Mouse (Mus musculus): ENCODE data around the gene Asf1b. TPM values are rescaled to one million over a fixed set of nuclear protein-coding genes. Genes with fewer than 3 reads are reported as not detected.
"Not testable (repeated sequence)": the region's sequence is repeated elsewhere in the genome, so short reads cannot be mapped to it uniquely, and the experiment has no call there.

Asf1b gene
- total RNA-seq, 1 experiment from 2014 or later: 22.5 TPM

DNA sequence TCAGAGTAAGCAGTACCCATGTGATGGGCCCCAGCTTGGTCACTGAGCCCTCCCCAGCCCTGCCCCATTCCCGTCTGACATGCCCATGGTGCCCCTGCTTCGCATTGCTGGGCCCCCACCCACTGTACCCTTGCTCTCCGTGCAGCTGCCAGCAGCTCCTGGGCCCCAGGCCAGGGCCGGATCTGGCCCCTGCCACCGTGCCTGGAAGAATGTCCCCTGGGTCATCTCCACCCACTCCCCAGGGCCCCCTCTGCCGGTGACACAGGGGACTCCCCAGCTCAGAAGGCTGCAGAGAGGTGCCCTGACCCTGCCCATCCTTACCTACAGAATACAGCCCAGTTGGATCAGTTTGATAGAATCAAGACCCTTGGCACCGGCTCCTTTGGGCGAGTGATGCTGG is 25.5 kb downstream of the Asf1b start:
- ATAC-seq (replicated peaks in 1 of 2; ENCODE audit: insufficient read depth in 1 of 2, low FRiP score in 2 of 2, low TSS enrichment in 1 of 2, low read depth in 1 of 2, poor library complexity in 2 of 2, severe bottlenecking in 2 of 2): no peak

DNA sequence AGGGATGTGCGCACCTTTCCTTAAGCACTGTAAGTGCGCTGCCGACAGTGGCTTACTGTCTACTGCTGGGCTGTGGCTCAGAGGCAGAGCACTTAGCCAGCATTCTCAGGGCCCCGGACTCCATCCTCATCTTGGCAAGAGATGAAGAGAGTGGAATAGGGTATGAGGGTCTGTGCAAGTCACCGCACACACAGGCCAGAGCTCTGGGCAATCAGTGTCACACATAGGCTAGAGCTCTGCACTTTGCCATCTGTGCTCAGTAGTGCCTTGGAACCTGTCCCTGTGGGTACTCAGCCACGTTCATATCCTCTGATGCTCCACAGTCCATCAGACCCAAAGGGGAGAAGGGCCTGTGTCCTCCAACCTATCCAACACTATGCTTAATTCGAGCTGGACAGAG is 26.2 kb downstream of the Asf1b start:
- ATAC-seq (replicated peaks in 1 of 2; ENCODE audit: insufficient read depth in 1 of 2, low FRiP score in 2 of 2, low TSS enrichment in 1 of 2, low read depth in 1 of 2, poor library complexity in 2 of 2, severe bottlenecking in 2 of 2): no peak

DNA sequence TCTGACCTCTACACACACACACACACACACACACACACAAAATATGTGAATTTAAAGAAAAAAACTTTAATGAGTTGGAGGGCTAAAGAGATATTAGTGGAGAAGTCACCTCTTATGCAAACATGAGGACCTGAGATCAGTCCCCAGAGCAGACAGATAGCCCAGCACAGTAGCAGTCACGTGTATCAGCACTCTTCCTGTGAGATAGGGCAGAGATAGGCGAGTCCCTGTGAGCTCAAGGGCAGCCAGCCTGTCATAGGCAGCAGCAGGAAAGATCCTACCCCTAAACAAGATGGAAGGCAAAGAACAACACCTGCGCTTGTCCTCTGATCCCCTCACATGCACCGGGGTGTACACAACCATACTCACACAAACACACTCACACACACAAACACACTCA is 27.1 kb downstream of the Asf1b start:
- ATAC-seq (replicated peaks in 1 of 2; ENCODE audit: insufficient read depth in 1 of 2, low FRiP score in 2 of 2, low TSS enrichment in 1 of 2, low read depth in 1 of 2, poor library complexity in 2 of 2, severe bottlenecking in 2 of 2): no peak

DNA sequence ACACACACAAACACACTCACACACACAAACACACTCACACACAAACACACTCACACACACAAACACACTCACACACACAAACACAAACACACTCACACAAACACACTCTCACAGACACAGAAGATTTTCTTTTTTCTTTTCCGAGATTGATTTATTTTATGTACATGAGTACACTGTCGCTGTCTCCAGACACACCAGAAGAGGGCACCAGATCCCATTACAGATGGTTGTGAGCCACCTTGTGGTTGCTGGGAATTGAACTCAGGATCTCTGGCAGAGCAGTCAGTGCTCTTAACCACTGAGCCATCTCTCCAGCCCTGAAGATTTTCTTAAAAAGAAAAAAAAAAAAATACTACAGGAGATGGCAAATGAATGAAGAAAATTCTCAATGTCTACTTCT is 27.9 kb downstream of the Asf1b start:
- not testable (repeated sequence) for ATAC-seq (replicated peaks in 1 of 2; ENCODE audit: insufficient read depth in 1 of 2, low FRiP score in 2 of 2, low TSS enrichment in 1 of 2, low read depth in 1 of 2, poor library complexity in 2 of 2, severe bottlenecking in 2 of 2)

DNA sequence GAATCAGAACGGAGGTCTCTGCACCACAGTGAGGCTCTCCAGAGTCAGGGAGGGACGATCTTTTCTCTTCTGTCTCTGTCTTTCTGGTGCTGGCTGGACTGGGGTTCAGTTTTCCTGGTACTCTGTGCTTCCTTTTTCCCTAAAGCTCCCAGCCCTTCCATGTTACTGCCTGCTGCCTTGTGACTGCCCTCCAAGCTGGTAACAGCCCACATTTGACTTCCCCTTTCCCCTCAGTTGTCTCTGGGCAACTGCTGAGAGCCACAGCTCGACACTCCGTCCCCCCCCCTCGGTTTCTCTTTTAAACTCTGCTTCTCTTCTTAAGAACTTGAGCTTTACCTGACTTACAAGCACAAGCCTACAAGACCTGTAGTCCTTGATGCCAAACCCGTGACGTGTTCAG is 33.9 kb downstream of the Asf1b start:
- peak; percentile 76 to 81 for ATAC-seq (replicated peaks in 1 of 2; ENCODE audit: insufficient read depth in 1 of 2, low FRiP score in 2 of 2, low TSS enrichment in 1 of 2, low read depth in 1 of 2, poor library complexity in 2 of 2, severe bottlenecking in 2 of 2)

DNA sequence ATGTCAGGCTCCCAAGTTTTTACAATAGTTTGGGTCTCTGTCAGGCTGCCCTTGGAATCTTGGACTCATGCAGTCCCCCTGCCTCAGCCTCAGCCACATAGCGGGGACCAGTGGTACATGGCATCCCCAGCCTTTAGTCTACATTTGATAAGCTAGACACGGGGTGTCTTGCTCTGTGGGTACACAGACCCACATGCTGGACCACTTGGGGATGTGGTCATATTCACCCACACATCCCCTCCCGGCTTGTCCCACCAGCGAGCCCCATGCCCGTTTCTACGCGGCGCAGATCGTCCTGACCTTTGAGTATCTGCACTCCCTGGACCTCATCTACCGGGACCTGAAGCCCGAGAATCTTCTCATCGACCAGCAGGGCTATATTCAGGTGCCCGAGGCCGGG is 34.9 kb downstream of the Asf1b start:
- no peak for ATAC-seq (replicated peaks in 1 of 2; ENCODE audit: insufficient read depth in 1 of 2, low FRiP score in 2 of 2, low TSS enrichment in 1 of 2, low read depth in 1 of 2, poor library complexity in 2 of 2, severe bottlenecking in 2 of 2)

DNA sequence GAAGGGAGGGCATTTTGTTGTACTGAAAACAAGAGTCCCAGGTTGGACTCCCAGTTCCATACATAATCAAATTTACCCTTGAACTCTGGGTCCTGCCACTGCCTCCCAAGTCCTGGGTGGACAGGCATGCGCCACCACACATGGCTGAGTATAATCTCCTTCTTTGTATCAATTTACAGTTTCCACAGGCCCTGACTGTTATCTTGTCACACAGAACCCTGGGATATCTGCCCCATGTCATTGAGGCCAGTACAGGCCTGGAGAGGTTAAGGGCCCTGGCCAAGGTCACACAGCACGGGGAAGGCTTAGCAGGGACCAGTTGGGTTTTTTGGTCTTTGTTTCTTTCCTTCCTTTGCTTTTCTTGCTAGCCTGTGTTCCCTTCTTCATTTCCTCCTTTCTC is 37.2 kb downstream of the Asf1b start:
- no peak for ATAC-seq (replicated peaks in 1 of 2; ENCODE audit: insufficient read depth in 1 of 2, low FRiP score in 2 of 2, low TSS enrichment in 1 of 2, low read depth in 1 of 2, poor library complexity in 2 of 2, severe bottlenecking in 2 of 2)

DNA sequence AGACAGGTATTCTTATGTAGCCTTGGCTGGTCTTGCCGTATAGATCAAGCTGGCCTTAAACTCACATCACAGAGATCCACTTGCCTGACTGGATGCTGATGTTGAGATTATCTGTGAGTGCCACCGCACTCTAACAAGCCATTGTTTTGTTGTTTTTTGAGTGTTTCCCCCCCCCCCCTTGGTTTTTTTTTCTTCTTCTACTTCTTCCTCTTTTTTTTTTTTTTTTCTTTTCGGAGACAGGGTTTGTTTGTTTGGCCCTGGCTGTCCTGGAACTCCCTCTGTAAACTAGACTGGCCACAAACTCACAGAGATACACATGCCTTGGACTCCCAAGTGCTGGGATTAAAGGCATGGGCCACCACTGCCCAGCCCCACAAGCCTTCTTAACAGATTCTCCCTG is 38.7 kb downstream of the Asf1b start:
- no peak for ATAC-seq (replicated peaks in 1 of 2; ENCODE audit: insufficient read depth in 1 of 2, low FRiP score in 2 of 2, low TSS enrichment in 1 of 2, low read depth in 1 of 2, poor library complexity in 2 of 2, severe bottlenecking in 2 of 2)

DNA sequence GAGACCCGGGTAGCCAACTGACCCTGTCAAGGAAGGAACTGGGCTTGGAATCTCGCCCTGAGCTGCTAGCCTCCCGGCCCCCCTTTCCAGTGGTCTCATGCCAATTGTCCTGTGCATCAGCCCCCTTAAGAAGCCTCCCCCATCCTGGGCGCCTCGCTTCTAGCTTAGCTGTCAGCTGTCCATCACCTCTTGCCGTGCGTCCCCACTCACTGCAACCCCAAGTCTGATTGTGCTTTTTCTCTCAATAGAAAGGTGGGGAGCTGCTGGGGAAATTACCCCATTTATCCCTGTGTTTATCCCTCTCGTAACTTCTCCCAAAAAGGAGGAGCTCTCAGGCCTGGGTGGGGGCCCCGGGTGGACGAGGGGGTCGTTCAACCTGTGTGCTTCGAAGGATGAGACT is 40.7 kb downstream of the Asf1b start:
- ATAC-seq (replicated peaks in 1 of 2; ENCODE audit: insufficient read depth in 1 of 2, low FRiP score in 2 of 2, low TSS enrichment in 1 of 2, low read depth in 1 of 2, poor library complexity in 2 of 2, severe bottlenecking in 2 of 2): no peak

DNA sequence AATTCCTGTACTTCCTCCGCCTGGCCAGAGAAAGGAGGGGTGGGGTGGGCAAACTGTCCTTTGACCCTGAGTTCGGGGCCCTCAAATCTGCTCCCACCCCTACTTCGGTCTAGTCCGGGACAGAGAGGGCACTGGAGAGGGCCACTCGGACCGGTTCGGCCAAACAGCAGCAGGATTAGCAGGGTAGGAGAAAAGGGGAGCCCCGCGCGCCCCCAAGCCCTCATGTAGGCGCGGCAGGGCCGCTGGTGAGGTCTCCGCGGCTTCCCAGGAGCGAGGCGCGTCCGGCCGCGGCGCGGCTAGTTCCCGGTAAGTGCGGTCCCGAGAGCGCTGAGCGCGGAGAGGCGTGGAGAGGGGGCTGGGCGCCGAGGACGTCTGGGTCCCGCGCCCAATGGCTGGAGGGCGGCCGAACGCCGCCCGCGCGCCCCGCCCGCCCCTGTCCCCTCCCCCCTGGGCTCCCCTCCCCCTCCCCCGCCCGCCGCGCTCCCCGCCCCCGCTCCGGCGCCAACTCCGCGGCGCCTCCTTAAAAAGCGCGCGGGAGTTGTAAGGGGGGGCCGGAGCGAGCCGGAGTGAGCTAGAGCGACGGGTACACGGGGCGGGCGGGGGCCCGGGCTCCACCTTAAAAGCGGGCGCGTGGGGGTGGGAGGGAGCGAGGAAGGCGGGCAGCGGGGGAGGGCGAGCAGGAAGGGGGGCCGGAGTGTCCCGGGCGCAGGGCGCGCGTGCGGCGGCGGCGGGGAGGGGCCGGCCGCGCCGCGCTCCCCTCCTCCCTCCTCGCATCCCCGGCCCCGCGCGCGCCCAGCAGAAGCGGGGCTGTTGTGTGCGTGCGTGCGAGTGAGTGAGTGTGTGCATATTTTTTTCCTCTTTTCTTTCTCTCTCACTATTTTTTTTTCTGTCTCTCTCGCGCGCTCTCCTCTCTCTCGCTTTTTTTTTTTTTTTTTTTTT is 41.5 kb downstream of the Asf1b start:
- peak; percentile 40 to 48 for ATAC-seq (replicated peaks in 1 of 2; ENCODE audit: insufficient read depth in 1 of 2, low FRiP score in 2 of 2, low TSS enrichment in 1 of 2, low read depth in 1 of 2, poor library complexity in 2 of 2, severe bottlenecking in 2 of 2)

DNA sequence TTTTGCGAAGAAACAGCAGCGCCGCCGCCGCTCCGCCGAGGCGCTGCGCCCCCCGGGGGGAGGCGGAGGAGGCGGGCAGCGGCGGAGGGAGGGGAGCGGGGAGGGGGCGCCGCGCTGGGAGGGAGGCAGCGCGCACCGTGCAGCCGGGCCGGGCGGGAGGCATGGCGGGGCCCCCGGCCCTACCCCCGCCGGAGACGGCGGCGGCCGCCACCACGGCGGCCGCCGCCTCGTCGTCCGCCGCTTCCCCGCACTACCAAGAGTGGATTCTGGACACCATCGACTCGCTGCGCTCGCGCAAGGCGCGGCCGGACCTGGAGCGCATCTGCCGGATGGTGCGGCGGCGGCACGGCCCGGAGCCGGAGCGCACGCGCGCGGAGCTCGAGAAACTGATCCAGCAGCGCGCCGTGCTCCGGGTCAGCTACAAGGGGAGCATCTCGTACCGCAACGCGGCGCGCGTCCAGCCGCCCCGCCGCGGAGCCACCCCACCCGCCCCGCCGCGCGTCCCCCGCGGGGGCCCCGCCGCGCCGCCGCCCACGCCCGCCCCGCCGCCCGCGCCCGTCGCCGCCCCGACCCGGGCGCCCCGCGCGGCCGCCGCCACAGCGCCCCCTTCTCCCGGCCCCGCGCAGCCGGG is 42.3 kb downstream of the Asf1b start, which contains the start of gene Samd1:
TSS of gene Samd1 (plus strand) at position 162 of the 631 bp plus-strand sequence.
- ATAC-seq (replicated peaks in 1 of 2; ENCODE audit: insufficient read depth in 1 of 2, low FRiP score in 2 of 2, low TSS enrichment in 1 of 2, low read depth in 1 of 2, poor library complexity in 2 of 2, severe bottlenecking in 2 of 2): no peak

DNA sequence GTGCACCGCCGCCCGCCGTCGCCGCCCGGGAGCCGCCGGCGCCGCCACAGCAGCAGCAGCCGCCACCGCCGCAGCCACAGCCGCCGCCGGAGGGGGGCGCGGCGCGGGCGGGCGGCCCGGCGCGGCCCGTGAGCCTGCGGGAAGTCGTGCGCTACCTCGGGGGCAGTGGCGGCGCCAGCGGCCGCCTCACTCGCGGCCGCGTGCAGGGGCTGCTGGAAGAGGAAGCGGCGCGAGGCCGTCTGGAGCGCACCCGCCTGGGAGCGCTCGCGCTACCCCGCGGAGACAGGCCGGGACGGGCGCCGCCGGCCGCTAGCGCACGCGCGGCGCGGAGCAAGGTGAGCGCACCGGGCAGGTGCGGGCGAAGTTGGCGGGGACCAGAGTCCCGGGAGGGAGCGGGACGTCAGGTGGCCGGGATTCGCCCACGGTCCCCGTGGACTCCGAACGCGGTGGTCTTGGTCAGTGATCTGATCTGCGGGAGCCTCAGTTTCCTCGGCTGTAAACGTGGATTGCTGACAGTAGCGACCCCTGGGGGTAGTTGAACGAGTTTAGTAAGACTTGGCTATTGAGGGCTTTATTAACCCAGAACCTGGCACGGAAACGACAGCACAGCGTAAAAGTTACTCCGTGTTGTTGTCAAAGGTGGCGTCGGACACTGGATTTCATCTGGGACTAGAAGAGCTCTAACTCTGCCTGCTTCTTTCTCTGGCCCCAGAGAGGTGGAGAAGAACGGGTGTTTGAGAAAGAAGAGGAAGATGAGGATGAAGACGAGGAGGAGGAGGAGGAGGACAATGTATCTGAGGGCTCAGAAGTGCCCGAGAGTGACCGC is 43.1 kb downstream of the Asf1b start:
- ATAC-seq (replicated peaks in 1 of 2; ENCODE audit: insufficient read depth in 1 of 2, low FRiP score in 2 of 2, low TSS enrichment in 1 of 2, low read depth in 1 of 2, poor library complexity in 2 of 2, severe bottlenecking in 2 of 2): peak; percentile 24 to 30; a peak in 1 of 4 replicates

DNA sequence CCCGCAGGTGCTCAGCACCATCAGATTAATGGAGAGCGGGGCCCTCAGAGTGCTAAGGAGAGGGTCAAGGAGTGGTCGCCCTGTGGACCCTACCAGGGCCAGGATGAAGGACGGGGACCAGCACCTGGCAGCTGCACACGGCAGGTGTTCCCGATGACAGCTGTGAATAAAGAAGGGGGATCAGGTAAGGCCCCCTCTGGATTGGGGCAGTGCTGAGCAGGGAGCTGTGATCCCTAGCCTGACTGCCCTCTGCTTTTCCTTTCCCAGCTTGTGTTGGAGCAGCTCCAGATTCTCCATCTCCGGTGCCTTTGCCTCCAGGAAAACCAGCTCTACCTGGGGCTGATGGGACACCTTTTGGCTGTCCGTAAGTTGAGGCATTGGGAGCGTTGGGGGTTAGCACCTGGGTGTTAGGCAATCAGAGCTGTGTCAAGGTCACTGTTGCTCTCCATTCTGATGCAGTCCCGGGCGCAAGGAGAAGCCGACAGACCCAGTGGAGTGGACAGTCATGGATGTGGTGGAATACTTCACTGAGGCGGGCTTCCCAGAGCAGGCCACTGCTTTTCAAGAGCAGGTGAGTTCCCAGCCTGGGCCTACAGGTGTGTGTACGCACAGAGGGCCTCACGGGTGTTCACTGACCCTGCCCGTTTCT is 43.9 kb downstream of the Asf1b start:
- ATAC-seq (replicated peaks in 1 of 2; ENCODE audit: insufficient read depth in 1 of 2, low FRiP score in 2 of 2, low TSS enrichment in 1 of 2, low read depth in 1 of 2, poor library complexity in 2 of 2, severe bottlenecking in 2 of 2): no peak

DNA sequence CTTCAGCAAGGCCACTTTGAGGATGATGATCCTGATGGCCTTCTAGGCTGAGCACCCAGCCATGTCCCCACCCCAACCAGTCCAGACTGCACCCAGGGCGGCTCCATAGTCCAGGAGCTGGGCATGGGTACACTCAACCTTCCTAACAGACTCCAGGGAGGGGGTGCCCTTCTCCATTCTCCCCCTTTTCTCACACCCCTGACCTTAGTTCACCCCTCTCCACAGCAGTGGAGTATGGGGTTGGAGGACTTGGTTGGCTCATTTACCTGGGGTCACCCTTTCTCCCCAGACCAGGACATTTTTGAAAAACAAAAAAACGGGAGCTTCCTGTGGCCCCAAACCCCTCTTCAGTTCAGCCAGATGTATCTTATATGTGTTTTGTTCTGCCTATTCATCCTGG is 44.5 kb downstream of the Asf1b start:
- no peak for ATAC-seq (replicated peaks in 1 of 2; ENCODE audit: insufficient read depth in 1 of 2, low FRiP score in 2 of 2, low TSS enrichment in 1 of 2, low read depth in 1 of 2, poor library complexity in 2 of 2, severe bottlenecking in 2 of 2)

DNA sequence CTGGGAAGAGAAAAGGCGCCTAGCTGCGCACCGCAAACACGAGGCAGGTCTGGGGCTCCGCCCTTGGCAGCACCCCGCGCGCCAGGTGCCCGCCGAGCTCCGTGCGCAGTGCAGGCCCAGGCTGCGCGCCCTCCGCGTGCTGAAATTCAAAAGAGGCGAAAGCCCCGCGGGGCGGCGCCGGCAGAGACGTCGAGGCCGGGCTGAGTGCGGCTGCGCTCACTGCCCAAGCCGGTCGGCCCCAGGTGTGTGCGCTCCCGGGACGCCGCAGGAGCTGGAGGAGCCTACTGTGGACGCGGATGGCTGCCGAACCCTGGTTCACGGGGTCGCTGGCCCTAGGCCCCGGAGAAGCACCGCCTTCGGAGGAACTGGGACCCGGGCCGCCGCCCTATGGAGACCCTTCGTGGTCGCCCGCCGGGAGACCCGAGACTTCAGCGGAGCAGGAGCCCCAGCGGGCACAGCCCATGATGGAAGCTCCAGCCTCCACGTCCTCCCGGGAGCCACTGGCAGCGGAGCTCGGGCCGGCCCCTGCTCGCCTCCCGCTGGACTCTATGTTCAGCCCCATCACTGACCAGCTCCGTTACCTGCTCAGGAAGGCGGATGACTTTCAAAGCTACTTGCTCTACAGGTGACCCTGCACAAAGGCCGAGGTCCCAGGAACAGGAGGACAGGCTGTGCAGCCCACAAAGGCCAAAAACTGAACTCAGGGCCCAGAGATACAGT is 46.1 kb downstream of the Asf1b start, which contains the start of gene 1700067K01Rik:
TSS of gene 1700067K01Rik (plus strand) at position 222 of the 720 bp plus-strand sequence.
- no peak for ATAC-seq (replicated peaks in 1 of 2; ENCODE audit: insufficient read depth in 1 of 2, low FRiP score in 2 of 2, low TSS enrichment in 1 of 2, low read depth in 1 of 2, poor library complexity in 2 of 2, severe bottlenecking in 2 of 2)

DNA sequence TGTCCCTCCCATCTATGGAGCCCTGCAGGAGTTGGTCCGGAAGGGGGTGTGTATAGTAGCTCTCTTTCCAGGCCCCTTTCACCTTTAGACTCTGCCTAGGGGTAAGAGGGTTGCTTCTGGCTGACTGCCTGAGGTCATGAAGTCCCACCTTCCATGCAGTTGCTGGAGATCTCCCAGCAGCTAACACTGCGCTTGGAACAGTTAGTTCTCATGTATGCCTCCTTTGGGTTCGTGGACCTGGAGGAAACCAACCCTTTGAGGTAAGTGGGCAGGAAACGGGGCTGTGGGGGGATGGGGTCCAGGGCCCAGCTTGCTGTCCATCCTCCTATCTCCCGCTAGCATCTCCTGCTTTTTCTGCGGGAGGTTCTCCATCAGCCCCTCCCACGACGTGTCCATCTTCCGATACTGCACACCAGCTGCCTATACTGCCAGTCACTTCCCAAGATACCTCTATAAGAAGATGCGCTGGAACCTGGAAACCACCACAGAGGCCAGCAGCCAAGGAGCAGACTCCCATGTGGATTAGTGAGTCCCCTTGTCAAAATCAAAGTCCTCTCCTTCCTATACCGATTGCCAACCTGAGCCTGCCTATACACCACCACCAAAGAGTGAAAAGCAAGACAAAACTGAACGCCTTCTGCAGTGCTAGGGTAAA is 47.8 kb downstream of the Asf1b start:
- no peak for ATAC-seq (replicated peaks in 1 of 2; ENCODE audit: insufficient read depth in 1 of 2, low FRiP score in 2 of 2, low TSS enrichment in 1 of 2, low read depth in 1 of 2, poor library complexity in 2 of 2, severe bottlenecking in 2 of 2)

All from hematopoietic stem cell, adult 5-6 weeks (primary cell).